Mouse (Mus musculus) lung, adult 18-20 months (tissue): Measurements from ENCODE around the gene Dgki.
"Not testable (repeated sequence)": the region's sequence is repeated elsewhere in the genome, so short reads cannot be mapped to it uniquely, and the experiment has no call there.

Experiments
- DNase-seq, 2 experiments: peaks; one replicate each; pipeline ENCODE4 v3.0.0; 2022; ENCODE audit warnings: mixed read lengths in 2 of 2

The Dgki gene

GRCm38 (mm10) chr6:37142991-37143866, 156.8 kb downstream of the Dgki start:
- no peak for DNase-seq

GRCm38 (mm10) chr6:37138816-37139215, 161.2 kb downstream of the Dgki start:
- DNase-seq: no peak

GRCm38 (mm10) chr6:37131257-37131656, 168.7 kb downstream of the Dgki start:
- DNase-seq: no peak

- DNase-seq: no peak
These were observed 179.4 kb downstream of the Dgki start for GRCm38 (mm10) chr6:37120417-37121154.

- DNase-seq: no peak
These were observed 180.8 kb downstream of the Dgki start for GRCm38 (mm10) chr6:37119205-37119604.

GRCm38 (mm10) chr6:37113048-37113447, 186.9 kb downstream of the Dgki start:
- no peak for DNase-seq

- not testable (repeated sequence) for DNase-seq
These were observed 193.7 kb downstream of the Dgki start for GRCm38 (mm10) chr6:37106236-37106635.

- DNase-seq: no peak
These were observed 199.6 kb downstream of the Dgki start for GRCm38 (mm10) chr6:37100413-37100812.

- peak; percentile 67 to 68 for DNase-seq
These were observed 202.4 kb downstream of the Dgki start for GRCm38 (mm10) chr6:37097356-37098155.

GRCm38 (mm10) chr6:37096840-37097305, 203.1 kb downstream of the Dgki start:
- DNase-seq: no peak

- DNase-seq: no peak
These were observed 210.6 kb downstream of the Dgki start for GRCm38 (mm10) chr6:37089148-37090111.

- DNase-seq: no peak
These were observed 217.0 kb downstream of the Dgki start for GRCm38 (mm10) chr6:37082990-37083389.

GRCm38 (mm10) chr6:37072401-37073016, 227.5 kb downstream of the Dgki start:
- DNase-seq: no peak

- no peak for DNase-seq
These were observed 230.0 kb downstream of the Dgki start for GRCm38 (mm10) chr6:37069836-37070600.

- no peak for DNase-seq
These were observed 231.2 kb downstream of the Dgki start for GRCm38 (mm10) chr6:37068737-37069136.

- no peak for DNase-seq
These were observed 232.6 kb downstream of the Dgki start for GRCm38 (mm10) chr6:37067357-37067756.

GRCm38 (mm10) chr6:37064214-37064830, 235.7 kb downstream of the Dgki start:
- DNase-seq: no peak

- DNase-seq: peak in 1 of 2 experiments; percentile 15
These were observed 236.7 kb downstream of the Dgki start for GRCm38 (mm10) chr6:37063266-37063665.

GRCm38 (mm10) chr6:37060114-37060513, 239.9 kb downstream of the Dgki start:
- DNase-seq: no peak

GRCm38 (mm10) chr6:37057957-37058356, 242.0 kb downstream of the Dgki start:
- no peak for DNase-seq
